Mouse (Mus musculus) brain, embryonic 14.5 days (tissue): ENCODE measurements at regions not wholly inside any gene's neighbourhood (a gene's known extent, or its start where the extent isn't known, plus 50 kb on each side); places are given as distances from the start of the nearest gene placed in this dataset.

ENCODE experiments used
- CTCF ChIP-seq: fragments of 200-500 bp; IDR thresholded peaks from 2 replicates; pipeline ENCODE4 v1.5.1; 2012; ENCODE audit warnings: inconsistent platforms, mild to moderate bottlenecking, moderate library complexity, borderline replicate concordance; ENCODE audit not compliant: insufficient read depth, insufficient read length; ENCODE audit errors: extremely low read depth
- POLR2A ChIP-seq: fragments of 200-500 bp; IDR thresholded peaks from 2 replicates; pipeline ENCODE4 v1.6.1; 2012; ENCODE audit warnings: mild to moderate bottlenecking, inconsistent platforms, borderline replicate concordance; ENCODE audit not compliant: poor library complexity, insufficient read depth, insufficient read length, severe bottlenecking; ENCODE audit errors: extremely low read depth

DNA sequence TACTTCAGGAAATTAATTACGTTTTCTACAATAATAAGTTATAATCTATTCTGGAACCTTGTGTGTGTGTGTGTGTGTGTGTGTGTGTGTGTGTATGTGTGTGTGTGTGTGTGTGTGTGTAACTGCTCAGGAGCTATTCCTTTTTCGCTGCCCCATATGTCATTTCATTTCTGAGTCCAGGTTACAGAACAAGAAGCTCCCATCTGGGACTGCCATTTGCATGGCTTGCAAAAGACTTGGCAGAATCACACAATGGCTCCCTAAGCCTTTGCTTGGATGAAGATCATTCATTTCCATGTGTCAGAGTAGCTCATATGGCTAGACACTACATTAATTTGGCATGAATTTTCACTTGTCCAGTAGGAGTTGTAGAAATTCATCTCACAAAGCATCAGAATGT is 86.6 kb downstream of the Pcdh20 start:
- TF ChIP-seq POLR2A = no peak
- TF ChIP-seq CTCF = no peak
